In genomic region chr5:135077564-135078481, GRCm38 (mm10) we compare ENCODE assay signal across 8 mouse cellular contexts. TPM values are rescaled to one million over a fixed set of nuclear protein-coding genes. Genes with fewer than 3 reads are reported as not detected.
A peak's percentile ranks its signal among the peaks of the same experiment; 100 is the strongest.
DNase-seq lines count a peak whose midpoint lies in the region; ATAC-seq lines count a peak whose summit lies in the region.

TSS of gene Vps37d (minus strand) at chr5:135078266.

- peak within 1 kb of the TSS; percentile 73 for H3K4me2 ChIP-seq in hindbrain, embryonic 13.5 days

- peaks cover 34% of the 10 kb centered on the region for H3K4me1 ChIP-seq in hindbrain, embryonic 13.5 days (replicated peaks)

- peaks cover 13% of the 10 kb centered on the region for H3K27me3 ChIP-seq in hindbrain, embryonic 13.5 days

- peak; percentile 94 for DNase-seq in Muller cell, postnatal 12 days (ENCODE audit: inconsistent ontology term)
- DNase-seq in cerebellum, adult 9-11 months: peak; percentile 90
- DNase-seq in frontal cortex, postnatal 10 days (ENCODE audit: low spot score in 2 of 2): peak; percentile 76 to 92
- peak; percentile 99 for DNase-seq in layer of hippocampus, postnatal 25 days (ENCODE audit: extremely low spot score in 1 of 2, low spot score in 1 of 2)
- peak; percentile 91 for DNase-seq in lung, postnatal 25 days (ENCODE audit: low spot score)
- peak; percentile 96 for DNase-seq in retina, embryonic 14.5 days (ENCODE audit: low spot score)
- DNase-seq in thymus, postnatal 4 days: peak; percentile 95

- no peaks in the 10 kb centered on the region for H3K9me3 ChIP-seq in hindbrain, embryonic 13.5 days

- under 1% methylated on average over 66 of the region's 83 CpGs for WGBS in hindbrain, embryonic 13.5 days

- peak within 1 kb of the TSS; percentile 99 for H3K4me3 ChIP-seq in hindbrain, embryonic 13.5 days

- ATAC-seq in hindbrain, embryonic 13.5 days (ENCODE audit: low FRiP score): peak; percentile 80

- peaks cover 31% of the 10 kb centered on the region for H3K36me3 ChIP-seq in hindbrain, embryonic 13.5 days

- H3K9ac ChIP-seq in hindbrain, embryonic 13.5 days: peak within 1 kb of the TSS; percentile 100

- peak within 1 kb of the TSS; percentile 94 for H3K27ac ChIP-seq in hindbrain, embryonic 13.5 days

RNA-seq across cellular contexts. Expression of gene Vps37d, which starts in this region (rescaled TPM):
- polyA plus RNA-seq in hindbrain, embryonic 13.5 days (2015; fragmentation: Nextera tagmentation; extraction: Ambion mirVana): 29.8 and 31.9 TPM in 2 replicates
- 10 to 100 TPM; 30.4 to 32.8 TPM for total RNA-seq in layer of hippocampus, postnatal 25 days (2021)

Comparison
In these comparisons a context has a peak if more than half of its experiments do, and no peak if none do; other contexts are left out.
1. Peak in every context shown above with its lines: DNase-seq, ATAC-seq, H3K4me3 ChIP-seq and H3K27ac ChIP-seq.